Mouse (Mus musculus) right cerebral cortex, postnatal 14 days (tissue): ENCODE measurements around the gene Zbtb45.

Experiments used
- DNase-seq: peaks from one replicate; pipeline ENCODE4 v3.0.0; 2022

Zbtb45 gene

DNA sequence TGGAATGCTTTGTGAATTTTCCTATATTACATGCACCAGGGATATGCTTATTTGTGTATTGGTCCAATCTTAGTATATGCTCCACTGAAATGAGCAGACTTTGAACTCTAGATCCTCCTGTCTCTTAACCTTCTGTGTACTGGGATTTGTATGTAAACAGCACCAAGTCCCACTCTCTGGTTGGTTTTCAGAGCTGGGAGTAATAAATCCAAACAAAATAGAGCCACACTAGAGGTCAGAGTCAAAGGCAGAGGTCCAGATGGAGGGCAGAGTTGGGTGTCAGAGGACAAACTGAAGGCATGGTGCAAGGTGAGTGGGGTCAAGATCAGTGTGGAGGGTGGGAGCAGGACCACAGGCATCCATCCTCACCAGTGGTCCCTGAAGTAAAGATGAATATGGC lies 14.0 kb downstream of the Zbtb45 start:
- no peak for DNase-seq

DNA sequence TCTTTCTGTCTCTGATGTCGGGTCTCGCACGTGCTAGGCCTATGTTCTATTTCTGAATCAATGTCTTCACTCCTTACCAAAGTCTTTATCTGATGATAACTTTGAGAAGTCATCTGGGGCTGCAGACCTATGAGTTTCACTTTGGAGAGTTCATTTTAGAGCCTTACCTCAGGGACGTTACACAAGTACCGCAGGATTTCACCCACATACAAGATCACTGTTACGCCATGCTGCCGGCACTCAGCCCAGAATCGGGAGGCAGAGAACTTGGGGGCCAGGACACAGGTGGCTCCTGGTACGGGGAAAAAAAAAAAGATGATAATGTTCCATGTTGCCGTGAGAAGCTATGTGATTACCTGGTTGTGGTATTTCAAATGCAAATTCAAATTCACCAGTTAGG lies 16.7 kb downstream of the Zbtb45 start:
- no peak for DNase-seq

DNA sequence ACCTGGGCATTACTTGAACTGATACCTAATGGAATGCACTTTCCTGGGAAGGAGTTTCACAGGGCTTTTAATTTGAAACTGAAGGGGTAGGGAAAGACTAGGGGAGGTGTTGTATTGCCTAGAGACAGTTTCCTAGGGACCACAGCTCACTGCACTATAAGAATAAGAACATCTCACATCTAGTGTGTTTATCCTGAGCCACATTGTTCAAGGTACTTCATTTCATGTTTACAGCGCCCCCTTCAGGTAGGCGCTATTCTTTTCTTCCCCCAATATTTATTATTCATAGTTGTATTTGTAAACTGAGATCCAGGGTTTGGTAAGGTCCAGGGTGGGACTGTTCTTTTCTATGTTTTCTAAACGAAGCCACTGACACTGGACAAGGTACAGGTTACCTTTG lies 17.6 kb downstream of the Zbtb45 start:
- DNase-seq: no peak

DNA sequence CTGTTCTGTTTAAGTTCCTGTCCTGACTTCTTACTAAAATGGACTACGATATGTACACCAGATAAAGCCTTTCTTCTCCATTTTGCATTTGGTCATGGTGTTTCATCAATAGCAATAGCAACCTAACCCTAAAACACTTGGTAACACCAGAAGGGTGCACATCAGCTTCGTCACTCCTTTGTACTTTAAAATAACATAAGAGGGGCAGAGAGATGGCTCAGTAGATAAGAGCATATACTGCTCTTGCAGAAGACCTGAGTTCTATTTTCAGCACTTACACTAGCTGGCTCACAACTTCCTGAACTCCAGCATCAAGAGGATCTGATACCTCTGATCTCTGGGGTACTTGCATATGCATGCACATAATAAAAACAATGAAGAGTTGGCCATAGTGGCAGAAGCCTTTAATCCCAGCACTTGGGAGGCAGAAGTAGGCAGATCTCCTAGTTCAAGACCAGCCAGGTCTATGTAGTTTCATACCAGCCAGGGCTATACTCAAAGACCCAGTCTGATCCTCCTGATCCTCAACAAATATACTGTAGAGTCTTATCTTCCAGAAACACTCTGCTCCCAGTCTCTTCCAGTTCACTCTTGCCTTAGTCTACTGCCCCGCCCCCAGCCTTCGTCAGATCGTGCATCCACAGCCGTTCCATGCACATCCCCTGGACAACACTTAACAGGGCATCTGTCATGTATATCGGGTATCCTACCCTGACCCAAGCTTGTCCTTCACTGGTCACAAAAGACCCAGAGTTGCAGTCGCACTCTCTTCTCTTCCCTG lies 22.2 kb downstream of the Zbtb45 start:
- no peak for DNase-seq

DNA sequence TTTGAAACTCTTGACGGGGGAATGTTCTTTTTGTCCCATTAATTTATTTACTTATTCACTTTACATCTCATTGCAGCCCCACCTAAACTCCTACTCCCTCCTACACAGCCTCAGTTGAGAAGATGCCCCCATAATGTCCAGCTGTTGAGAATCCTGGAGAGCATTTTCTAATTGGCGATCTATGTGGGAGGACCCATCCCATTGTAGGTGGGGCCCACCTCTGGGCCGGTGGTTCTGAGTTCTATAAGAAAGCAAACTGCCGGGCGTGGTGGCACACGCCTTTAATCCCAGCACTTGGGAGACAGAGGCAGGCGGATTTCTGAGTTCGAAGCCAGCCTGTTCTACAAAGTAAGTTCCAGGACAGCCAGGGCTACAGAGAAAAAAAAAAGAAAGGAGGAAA lies 22.9 kb downstream of the Zbtb45 start:
- DNase-seq: no peak

DNA sequence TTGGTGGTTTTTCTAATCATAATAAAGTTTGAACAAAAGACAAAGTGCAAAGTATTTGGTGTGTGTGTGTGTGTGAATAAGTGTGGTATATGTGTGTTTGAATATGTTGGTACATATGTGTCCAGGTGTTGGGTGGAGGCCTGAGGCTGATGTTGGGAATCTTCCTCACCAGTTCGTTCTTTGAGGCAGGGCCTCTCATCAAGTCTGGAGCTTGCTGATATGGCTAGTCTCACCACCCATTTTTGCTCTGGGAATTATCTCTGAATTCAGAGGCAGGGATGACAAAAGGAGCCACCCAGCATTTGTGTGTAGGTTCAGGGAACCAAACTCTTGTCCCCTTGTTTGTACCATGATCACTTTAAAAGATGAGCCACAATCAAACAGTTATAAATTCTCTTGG lies 24.1 kb downstream of the Zbtb45 start:
- no peak for DNase-seq

DNA sequence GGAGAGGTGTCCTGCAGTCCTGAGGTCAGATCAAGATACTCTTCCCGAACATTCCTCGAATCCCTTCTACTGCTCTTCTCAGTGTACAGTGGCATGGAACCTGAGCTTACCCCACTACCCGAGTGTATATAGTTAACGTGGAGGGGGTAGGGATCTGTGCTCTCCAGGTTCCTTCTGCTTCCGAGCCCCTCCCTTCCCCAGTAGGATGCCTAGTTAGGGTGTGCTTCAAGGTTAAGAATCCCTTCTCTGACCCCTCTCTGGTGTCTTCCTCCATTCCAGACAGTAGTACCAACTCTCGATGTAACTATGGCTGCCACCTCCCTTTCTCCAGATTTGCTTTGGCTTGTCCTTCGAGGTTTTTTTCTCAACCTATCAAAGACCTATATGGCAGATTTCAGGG lies 29.5 kb downstream of the Zbtb45 start:
- DNase-seq: no peak

DNA sequence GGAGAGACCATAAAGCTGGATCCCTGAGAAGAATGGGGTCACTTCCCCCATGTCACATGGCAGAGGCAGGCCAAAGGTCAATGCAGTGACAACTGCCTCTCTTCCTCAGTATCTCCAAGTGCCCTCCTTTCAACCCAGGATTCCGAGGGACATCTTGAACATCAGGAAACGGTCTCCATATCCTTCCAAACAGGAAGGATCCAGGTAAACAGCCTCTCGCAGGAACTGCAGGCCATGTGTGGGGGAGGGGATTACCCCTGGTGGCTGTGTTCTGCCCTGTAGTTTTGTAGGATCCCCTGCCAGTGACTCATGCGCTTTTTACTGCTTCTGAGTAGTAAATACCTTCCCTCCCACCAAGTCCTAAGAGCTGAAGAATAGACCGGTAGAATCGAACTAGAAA lies 30.1 kb downstream of the Zbtb45 start:
- DNase-seq: no peak

DNA sequence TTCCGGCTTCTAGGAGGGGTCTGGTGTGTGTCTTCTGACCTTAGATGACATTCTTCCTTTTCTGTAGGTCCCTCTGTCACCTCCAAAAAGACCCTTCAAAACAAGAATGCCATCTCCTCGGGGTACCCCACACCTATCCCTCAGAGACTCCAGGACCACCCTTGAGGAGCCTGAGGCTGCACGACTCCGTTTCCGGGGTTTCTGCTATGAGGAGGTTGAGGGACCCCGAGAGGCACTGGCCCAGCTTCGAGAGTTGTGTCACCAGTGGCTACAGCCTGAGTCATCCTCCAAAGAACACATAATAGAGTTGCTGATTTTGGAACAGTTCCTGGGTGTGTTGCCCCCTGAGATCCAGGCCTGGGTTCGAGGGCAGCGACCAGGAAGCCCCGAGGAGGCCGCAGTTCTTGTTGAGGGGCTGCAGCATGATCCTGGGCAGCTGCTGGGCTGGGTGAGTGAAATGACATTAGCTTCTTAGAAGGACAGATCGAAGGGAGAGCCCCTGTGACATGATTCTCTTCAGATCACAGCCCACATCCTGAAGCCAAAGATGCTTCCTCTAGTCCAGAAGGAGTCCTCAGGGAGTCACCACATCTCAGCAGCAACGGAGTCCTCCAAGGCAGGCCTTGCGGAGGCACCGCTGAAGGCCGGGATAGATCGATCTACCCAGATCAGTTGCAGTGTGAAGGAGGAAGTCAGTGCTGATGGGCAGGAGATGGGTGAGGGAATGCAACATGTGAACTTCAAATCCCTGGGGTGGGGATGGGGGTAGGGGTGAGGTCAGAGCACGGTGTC lies 30.7 kb downstream of the Zbtb45 start:
- DNase-seq: no peak

DNA sequence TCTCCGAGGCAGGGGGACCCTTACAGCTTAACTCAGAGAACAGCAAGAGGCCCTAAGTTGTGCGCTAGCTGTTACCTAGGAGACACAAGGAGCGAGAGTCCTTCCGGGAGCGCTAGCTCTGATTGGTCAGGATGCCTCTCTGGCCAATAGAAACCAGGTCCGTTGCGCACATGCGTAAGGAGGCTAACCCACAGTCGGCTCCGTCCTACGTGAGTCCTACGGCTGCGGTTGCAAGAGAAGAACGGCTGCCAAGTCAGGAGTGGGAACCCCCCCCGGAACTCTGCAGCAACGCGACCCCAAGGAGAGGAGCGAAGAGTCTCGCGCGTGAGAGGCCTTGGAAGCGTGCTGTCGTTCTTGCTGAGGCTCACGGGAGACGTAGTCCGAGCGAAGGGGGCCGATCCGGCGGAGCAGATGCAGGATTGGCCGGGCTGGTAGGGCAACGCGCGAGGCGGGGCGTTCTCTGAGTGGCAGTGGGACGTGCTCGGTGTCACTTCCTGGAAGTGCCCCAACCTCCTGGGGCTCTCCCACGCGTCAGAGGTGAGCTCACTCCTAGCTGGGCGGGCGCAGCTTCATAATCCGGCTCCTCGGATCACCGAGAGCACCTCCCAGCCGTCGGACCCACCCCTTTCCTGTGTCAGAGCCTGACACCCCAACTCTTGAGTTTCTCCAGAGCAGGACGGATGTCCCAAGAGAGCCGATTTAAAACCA lies 32.0 kb downstream of the Zbtb45 start, which contains the start of gene Zfp446:
Gene Zfp446 (plus strand): TSS at position 167 of the 708 bp plus-strand sequence.
- peak; percentile 98 for DNase-seq

DNA sequence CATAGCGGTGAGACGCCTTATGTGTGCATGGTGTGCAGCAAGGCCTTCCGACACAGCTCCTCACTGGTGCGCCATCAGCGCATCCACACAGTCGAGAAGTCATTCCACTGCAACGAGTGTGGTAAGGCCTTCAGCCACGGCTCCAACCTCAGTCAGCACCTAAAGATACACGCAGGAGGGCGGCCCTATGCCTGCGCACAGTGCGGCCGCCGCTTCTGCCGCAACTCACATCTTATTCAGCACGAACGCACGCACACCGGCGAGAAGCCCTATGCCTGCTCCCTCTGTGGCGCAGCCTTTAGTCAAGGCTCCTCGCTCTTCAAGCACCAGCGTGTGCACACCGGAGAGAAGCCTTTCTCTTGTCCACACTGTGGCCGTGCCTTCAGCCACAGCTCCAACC lies 38.9 kb downstream of the Zbtb45 start:
- no peak for DNase-seq

DNA sequence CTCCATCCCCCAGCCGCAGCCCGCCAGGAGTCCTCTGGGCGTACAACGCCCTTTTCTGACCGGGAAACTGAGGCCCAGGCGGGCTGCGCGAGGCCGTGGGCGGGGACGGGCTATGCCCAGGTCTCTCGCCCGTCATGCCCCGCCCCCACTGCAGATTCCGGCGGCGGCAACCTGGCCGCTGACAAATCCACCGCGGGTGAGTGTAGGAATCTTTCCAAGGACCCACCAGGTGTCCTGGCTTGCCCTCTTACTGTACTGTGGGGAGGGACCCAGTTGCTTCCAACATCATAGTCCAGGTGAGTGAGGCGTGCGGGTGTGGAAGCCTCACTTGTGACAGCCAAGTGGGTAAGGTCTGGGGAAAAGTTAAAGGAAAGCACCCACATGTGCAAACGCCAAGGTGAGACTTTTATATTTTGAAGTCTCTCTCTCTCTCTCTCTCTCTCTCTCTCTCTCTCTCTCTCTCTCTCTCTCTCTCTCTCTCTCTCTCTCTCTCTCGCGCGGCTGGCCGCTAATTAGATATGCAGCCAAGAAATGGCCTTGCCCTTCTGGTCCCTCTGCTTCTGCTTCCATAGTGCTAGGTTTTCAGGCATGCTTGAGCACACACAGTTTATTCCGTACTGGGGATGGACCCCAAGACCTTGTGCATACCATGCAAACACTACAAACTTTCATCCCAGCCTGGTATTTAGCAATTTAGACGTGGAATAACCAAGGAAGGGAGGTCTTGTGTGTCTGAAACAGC lies 43.6 kb downstream of the Zbtb45 start:
- DNase-seq: peak; percentile 60

DNA sequence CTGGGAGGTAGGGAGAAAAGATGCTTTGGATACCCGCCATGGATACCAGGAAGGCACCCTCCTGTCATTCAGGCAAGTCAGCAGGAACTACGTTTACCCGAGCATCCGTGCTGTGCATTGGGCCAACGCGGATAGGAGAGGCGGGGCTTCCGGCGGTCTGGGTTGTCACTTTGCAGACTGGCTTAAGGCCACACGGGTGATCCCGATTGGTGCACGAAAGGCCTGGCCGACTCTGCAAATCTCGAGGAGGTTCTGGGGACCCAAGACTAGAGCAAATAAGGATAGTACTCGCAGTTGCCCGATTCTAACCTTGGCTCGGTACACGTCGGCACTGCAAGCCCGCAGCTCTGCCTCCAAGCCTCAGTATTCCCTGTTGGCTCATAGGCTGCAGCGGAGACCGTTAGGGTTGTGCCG lies 44.1 kb downstream of the Zbtb45 start, which contains the start of gene Zfp324:
Gene Zfp324 (plus strand): TSS at position 161 of the 414 bp plus-strand sequence.
- peak; percentile 85 for DNase-seq

DNA sequence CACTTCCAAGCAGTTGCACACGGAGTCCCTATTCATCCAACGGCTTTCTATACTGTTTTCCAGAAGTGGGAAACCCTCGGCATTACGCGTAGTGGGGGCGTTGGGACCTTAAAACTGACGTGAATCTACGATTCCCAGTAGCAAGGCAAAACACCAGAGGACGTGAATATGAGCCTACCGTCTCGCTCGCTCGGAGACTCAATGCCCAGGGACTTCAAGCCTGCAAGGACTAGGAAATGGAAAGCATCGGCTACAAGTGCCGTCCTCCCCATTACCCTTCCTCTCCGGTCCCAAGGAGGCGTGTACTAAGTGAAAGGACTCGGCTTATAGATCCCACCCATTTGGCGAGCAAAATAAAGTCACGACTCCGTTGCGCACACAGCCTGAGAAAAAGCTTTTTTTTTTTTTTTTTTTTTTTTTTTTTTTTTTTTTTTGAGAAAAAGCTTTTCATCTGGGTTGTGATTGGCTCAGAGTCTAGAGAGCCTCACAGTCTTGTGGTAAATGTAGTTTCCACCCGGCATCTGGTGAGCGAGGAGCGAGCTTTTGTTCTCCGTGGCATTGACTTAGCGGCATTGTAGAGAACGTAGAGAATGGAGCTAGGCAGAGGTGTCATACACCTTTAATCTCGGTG lies 48.2 kb downstream of the Zbtb45 start:
- peak; percentile 54 for DNase-seq

DNA sequence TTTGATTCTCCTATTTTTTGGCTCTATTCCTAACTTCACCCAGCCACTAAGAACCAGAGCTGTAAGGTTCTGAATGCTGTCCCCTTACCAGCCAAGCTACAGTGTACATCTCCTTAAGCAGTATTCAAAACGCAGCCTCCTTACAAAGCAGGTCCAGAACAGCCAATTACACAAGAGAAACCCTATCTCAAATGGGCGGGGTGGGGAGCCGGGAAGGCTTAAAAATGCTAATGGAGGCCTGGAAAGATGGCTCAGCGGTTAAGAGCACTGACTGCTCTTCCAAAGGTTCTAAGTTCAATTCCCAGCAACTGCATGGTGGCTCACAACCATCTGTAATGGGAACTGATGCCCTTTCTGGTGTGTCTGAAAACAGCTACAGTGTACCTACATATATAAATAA lies 50.1 kb downstream of the Zbtb45 start:
- no peak for DNase-seq

DNA sequence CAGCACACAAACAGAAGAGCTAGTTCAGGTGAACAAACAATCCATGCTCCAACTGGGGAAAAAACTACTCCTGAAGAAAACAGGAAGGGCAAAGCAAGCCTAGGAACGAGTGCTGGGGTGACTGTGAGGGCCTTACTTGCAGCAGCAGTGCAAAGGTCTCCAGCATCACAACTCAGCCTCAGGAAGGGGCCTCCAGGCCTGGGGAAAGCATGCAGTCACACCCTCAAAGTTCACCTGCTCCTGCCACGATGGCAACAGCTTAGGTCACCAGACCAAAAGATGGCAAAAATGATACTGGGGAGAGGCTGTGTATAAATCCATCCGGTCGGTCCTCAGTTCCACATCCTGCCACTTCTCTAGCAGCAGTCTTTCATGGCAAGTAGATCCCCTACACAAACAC lies 50.9 kb downstream of the Zbtb45 start:
- no peak for DNase-seq

DNA sequence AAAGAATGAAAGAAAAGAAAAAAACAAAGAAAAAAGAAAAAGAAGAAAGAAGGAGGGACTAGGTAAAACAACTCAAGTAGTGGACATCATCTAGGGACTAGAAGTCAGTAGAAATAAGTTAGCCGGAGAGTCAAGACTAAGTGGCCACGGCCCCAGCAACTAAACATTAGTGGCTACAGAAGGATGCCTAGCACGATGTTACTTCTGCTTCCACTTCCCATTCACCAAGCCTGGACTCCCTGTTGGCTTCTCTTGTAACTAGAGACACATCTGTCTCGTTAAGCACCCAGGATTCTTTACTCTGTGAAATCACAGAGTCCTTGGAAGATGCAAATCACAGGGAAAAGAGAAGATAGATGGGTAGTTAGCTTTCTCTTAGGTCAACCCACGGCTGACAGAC lies 52.3 kb downstream of the Zbtb45 start:
- no peak for DNase-seq

DNA sequence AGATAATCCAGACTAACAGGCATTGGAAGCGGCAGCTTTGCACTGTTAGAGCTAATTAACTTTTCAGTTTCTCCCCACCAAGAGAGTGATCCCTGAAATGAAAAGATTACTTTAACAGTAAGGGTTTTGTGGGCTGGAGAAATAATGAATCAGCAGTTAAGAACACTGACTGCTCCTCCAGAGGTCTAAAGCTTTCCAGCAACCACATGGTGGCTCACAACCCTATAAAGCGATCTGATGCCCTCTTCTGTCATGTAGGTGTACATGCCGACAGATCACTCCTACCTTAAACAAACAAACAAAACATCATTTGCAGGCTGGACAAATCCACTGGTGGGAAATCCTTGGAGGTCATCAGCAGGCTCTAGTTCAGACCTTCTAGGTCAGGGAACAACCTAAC lies 54.9 kb downstream of the Zbtb45 start:
- DNase-seq: no peak
